Mouse (Mus musculus): ENCODE measurements around the gene Igf1r.
"Not testable (repeated sequence)": the region's sequence is repeated elsewhere in the genome, so short reads cannot be mapped to it uniquely, and the experiment has no call there.

Gene Igf1r

DNA sequence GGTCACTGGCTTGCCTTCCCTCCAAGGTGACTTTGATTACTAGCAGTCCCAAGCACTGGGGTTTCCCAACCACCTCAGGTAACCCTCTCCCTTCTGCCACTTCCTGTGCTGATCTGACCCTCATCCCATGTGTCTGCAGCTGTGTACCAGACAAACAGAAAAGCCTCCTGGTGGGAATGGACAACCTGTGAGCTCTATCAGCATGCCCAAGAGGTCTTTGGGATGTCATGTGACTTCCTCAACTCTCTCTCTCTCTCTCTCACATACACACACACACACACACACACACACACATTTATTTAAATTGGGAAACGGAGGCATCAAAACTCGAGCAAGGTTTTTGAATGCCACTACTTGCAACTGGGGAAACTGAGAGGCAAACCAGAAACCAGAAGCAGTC is 305.1 kb downstream of the Igf1r start:
- ATAC-seq (ENCODE audit: insufficient number of reproducible peaks, low FRiP score, low TSS enrichment), result no peak

DNA sequence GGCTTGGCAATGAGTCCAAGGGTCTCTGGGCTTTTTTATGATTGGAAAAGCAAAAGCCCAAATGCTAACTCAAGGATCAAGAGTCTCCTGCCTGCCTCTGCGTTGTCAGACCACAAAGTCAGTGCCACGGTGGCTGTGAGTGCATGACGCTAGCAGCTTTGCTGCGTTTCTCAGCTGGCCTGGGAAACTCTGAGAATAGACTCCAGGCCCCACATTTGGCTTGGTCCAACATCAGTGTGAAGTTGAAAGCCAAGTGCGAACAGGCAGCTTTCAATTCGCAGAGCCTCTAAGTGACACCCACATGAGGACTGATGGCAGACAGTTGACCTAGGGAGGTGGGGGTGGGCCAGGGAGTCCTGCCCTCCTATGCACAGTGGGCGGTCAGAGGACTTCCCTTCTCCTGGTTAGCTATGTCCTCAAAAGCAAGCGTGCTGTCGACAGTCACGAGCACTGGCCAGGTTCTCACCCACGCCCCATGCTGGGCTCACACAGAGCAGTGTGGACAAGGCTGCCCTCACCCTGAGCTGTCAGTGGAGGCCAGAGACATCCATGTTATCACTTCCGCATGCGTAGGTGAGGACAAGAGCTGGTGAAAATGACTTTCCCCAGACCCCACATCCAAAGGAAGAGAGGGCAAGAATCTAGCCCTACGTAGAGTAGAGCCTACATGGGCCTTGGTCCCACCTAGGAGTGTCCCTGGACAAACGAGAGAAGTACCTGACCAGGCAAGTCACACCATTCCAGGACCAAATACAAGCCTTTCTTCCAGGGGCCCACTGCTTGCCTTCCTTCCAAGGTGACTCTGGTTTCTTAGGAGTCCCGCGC is 305.9 kb downstream of the Igf1r start:
- ATAC-seq (ENCODE audit: insufficient number of reproducible peaks, low FRiP score, low TSS enrichment), result no peak

GRCm38 (mm10) chr7:68259523-68260081 is 307.0 kb downstream of the Igf1r start:
- no peak for ATAC-seq (ENCODE audit: insufficient number of reproducible peaks, low FRiP score, low TSS enrichment)

GRCm38 (mm10) chr7:68262612-68263200 is 310.1 kb downstream of the Igf1r start:
- ATAC-seq (ENCODE audit: insufficient number of reproducible peaks, low FRiP score, low TSS enrichment), result no peak

DNA sequence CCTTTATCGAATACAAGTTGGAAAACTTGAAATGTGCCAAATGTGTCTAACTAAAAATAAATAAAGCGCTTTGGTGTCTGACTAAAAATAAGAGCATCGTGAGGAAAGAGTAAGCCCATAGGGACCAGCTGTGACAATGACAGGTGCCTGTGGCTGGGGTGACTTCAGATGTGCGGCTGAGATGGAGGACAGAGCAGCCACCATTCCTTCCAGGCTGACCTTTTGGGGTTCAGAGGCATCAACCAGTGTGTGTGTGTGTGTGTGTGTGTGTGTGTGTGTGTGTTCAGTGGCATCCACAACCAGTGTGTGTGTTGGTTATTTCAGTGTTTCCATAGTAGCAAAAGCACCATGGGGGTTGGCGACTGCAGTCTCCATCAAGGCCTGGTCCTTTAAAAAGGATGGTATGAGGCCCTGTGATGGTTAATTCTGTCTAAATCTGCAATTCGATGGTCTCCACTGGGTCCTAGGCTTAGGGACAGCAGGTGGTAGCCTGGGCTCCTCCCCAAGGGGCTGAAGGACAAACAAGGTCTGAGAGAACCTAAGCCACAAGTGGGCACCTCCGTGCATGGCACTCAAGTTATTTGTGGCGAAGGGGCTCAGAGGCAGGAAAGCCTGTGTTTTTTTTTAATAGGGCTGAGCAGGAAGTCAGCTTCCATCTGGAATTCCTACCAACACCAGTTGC is 310.9 kb downstream of the Igf1r start:
- ATAC-seq (ENCODE audit: insufficient number of reproducible peaks, low FRiP score, low TSS enrichment), result no peak

DNA sequence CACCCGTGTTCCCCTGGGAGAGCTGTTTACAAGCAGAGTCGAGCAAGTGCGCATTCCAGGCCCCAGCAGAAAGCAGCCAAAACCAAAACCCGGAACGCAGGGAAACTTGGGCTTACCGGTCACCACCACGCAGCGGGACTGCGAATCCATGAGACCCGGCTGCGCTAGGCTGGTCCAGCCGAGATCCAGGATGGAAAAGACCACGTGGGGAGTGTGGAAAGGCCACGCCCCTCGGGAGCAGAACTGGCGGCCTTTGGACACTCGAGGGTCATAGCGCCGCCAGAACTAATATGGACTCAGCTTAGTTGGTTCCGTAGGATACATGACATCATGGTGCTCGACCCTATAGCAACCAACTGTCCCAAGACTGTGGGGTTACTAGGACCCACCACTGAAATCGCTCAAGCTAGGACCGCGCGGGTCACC is 311.4 kb downstream of the Igf1r start, which contains the start of gene Pgpep1l:
Gene Pgpep1l, minus strand, starts transcription at position 206 of the 426 bp plus-strand sequence.
- ATAC-seq (ENCODE audit: insufficient number of reproducible peaks, low FRiP score, low TSS enrichment), result no peak

GRCm38 (mm10) chr7:68264531-68264930 is 311.9 kb downstream of the Igf1r start:
- no peak for ATAC-seq (ENCODE audit: insufficient number of reproducible peaks, low FRiP score, low TSS enrichment)

GRCm38 (mm10) chr7:68265391-68265790 is 312.8 kb downstream of the Igf1r start:
- no peak for ATAC-seq (ENCODE audit: insufficient number of reproducible peaks, low FRiP score, low TSS enrichment)

GRCm38 (mm10) chr7:68266691-68267090 is 314.1 kb downstream of the Igf1r start:
- ATAC-seq (ENCODE audit: insufficient number of reproducible peaks, low FRiP score, low TSS enrichment), result no peak

DNA sequence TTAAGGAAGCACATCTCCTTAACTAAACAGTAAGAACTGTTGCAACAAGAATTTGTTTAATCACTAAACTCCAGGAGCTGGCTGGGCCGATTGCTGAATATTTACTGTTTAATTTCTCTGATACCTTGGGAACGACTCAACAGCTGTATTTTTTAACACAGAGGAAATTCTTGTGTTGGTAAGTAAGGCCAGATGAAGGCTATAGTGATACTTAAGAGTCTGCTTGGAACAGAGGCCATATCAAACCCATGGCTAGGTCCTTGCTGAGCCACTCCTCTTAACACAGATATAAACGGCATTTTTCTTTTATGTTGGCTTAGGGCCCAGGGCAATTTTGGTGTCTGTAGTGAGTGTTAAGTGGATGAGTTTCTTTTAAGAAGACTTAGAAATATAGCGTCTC is 317.9 kb downstream of the Igf1r start:
- no peak for ATAC-seq (ENCODE audit: insufficient number of reproducible peaks, low FRiP score, low TSS enrichment)

GRCm38 (mm10) chr7:68271816-68272215 is 319.2 kb downstream of the Igf1r start:
- no peak for ATAC-seq (ENCODE audit: insufficient number of reproducible peaks, low FRiP score, low TSS enrichment)

GRCm38 (mm10) chr7:68272607-68273006 is 320.0 kb downstream of the Igf1r start:
- ATAC-seq (ENCODE audit: insufficient number of reproducible peaks, low FRiP score, low TSS enrichment), result no peak

- no peak for ATAC-seq (ENCODE audit: insufficient number of reproducible peaks, low FRiP score, low TSS enrichment)
Observed at GRCm38 (mm10) chr7:68273515-68273914, 320.9 kb downstream of the Igf1r start, which contains the start of gene Fam169b. Gene Fam169b (plus strand): TSS chr7:68273839.

DNA sequence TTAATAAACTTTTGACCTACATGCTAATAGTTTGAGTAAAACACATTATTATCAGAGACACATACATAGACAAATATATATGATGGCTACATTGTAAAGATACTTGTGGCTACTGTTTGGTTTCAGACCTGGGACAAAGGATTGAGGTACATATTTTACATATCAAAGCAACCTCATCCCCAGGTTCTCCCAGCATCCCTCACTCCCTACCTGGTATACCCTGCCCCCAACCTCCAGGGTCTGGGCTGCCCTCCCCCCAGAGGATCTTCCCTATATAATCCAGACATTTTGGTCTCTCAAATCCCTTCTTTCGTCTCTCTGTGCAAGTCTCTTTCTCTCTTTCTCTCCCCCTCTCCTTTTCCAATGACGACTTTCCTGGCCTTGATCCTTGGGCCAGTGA is 321.6 kb downstream of the Igf1r start:
- ATAC-seq (ENCODE audit: insufficient number of reproducible peaks, low FRiP score, low TSS enrichment), result no peak

DNA sequence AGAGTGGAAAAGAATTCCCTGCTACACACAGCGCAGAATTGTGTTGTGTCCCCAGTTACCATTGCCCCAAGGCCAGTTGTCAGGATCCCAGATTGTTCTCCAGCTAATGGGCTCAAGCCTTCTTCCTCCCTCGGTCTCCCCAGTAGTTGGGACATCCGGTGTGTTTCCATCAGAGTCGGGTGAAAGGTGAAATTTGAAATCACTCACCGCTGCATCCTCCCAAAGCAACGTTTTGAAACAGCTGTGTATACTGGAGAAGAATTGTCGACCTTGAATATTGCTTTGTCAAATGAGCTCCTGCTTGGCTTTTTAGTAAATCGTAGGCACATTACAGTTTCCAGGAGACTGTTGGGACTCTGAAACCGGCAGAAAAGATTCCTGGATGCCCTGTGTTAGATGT is 322.3 kb downstream of the Igf1r start:
- ATAC-seq (ENCODE audit: insufficient number of reproducible peaks, low FRiP score, low TSS enrichment), result no peak

- not testable (repeated sequence) for ATAC-seq (ENCODE audit: insufficient number of reproducible peaks, low FRiP score, low TSS enrichment)
Observed at GRCm38 (mm10) chr7:68275445-68275837, 322.8 kb downstream of the Igf1r start.

DNA sequence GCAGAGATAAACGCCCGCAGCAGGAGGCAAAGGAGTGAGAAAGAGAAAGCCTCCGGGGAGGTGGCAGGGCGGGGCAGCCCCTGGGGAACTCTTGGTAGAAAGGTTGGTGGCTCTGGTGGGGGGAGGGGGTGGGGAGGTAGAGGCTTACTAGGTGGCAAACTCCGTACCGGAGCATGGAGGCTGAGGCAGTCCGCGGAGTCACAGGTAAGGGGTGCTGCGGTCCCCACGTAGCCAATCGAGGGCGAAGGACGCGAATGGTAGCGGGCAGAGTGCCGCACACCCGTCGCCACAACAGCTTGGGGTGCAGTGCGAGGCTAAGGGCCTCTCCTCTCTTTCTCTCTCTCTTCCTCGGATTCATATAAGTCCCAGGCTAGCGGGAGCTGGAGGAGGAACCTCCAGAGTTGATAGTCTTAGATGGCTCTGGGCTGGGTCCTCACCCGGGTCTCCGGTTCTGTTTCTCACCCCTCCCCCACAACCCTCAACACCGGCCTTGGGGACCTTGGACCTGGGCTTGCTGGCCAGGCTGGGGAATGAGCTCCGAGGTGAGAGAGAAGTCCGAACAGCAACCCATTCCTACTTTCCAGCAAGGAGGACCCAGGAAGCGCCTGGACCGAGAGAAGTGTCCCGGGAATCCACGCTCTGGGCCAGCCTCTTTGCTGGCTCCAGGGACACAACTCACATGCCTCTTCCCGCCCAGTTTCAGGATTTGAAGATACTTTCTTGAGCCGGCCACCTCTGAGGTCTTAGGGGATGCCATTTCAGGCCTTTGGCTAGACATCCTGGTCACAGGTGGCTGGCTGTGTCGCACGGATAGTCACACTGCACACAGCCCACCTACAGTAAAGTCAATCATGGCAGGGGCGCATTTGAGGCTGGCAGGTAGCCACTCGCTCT is 323.5 kb downstream of the Igf1r start:
- ATAC-seq (ENCODE audit: insufficient number of reproducible peaks, low FRiP score, low TSS enrichment), result no peak

DNA sequence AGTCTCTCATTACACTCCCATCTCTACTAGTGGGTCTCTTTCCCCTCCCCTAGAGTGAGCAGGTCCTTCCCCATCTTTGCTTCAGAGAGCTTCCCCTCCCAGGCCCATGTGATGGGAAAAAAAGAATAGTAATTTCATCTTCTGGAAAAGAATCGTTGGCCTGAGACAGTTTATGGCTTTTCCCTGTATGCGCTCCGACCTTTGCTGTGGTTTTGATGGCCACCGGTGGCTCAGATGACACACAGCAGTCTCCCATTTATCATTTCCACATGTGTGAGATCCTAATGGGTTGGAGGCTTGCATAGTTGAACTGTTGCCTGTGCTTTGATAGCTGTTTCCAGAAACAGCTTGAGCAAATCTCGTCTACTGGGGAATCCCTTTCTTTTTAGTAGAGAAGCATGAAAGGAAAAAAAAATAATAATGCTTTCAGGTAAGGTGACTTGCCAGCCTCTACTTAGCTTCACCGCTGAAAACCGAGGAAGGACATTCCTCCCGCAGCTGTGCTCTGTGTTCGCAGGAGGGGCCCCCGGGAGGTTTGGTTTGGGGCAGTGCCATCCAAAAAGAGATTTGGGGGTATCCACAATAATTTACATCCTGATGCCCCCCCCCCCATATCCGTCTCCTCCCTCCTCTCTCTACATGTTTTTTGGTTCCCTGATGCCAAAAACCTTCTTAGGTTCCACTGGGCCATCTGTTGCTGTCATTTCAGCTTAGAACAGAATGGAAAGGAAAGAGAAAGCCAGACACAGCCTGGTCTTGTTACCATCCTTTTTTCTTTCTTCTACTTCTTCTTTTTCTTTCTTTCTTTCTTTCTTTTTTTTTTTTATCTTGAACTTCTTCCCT is 324.6 kb downstream of the Igf1r start:
- no peak for ATAC-seq (ENCODE audit: insufficient number of reproducible peaks, low FRiP score, low TSS enrichment)

DNA sequence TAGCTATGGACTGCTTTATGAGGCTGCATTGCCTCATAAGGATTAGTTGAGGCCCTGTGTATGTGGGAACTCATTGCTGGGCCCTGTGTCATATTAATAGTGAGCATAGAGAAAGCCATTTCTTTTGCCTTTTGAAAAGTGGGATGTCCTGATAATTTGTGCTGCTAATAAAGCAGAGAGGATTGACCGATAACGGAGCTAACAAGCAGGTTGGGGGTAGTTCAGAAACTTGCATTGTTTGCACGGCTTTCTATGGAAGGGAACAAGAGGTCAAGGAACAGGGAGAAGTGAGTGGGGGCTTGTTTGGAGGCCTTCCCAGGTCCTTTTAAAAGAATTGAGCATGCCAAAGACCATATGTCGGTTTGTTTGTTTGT is 325.3 kb downstream of the Igf1r start:
- no peak for ATAC-seq (ENCODE audit: insufficient number of reproducible peaks, low FRiP score, low TSS enrichment)
